Mouse (Mus musculus): ENCODE results near the gene Rassf6.

- no peak for TF ChIP-seq CTCF (IDR thresholded peaks at IDR 0.05; ENCODE audit: low read depth)
- TF ChIP-seq EP300 (IDR thresholded peaks at IDR 0.05; ENCODE audit: low read depth), result no peak
These were observed 41.4 kb upstream of the Rassf6 start for GRCm38 (mm10) chr5:90681842-90682241.
